Mouse (Mus musculus) ES-E14 (cell line): ENCODE results near the gene Fhit. TPM values are rescaled to one million over a fixed set of nuclear protein-coding genes. Genes with fewer than 3 reads are reported as not detected.
"Not testable (repeated sequence)": the region's sequence is repeated elsewhere in the genome, so short reads cannot be mapped to it uniquely, and the experiment has no call there.

Experiments
- DNase-seq: peaks from one replicate; pipeline ENCODE4 v3.0.0-alpha.2; 2013; ENCODE audit warnings: low read depth, low spot score
- H3K27ac ChIP-seq: 2 replicates; pipeline ENCODE4 v1.5.1; 2012; ENCODE audit warnings: low read depth, mild to moderate bottlenecking, low read length, moderate library complexity, mixed read lengths; ENCODE audit not compliant: poor library complexity, insufficient read depth, severe bottlenecking
- H3K36me3 ChIP-seq: 2 replicates; pipeline ENCODE4 v1.6.1; 2012; ENCODE audit warnings: mild to moderate bottlenecking, low read length, moderate library complexity, mixed read lengths; ENCODE audit not compliant: control insufficient read depth, poor library complexity, insufficient read depth, severe bottlenecking
- H3K4me1 ChIP-seq, 2 experiments: fragments of 150-350 bp in 1 of 2; sonication (generic) in 1 of 2; 2 replicates each; pipeline ENCODE4 v1.6.1; 2012; ENCODE audit warnings: low read length in 2 of 2, mild to moderate bottlenecking in 1 of 2, mixed read lengths in 1 of 2; ENCODE audit not compliant: control insufficient read depth in 2 of 2, insufficient read depth in 2 of 2, poor library complexity in 1 of 2
- H3K4me3 ChIP-seq, 2 experiments: fragments of 150-350 bp in 1 of 2; sonication (generic) in 1 of 2; 2 replicates each; pipeline ENCODE4 v1.5.1; 2012; ENCODE audit warnings: low read length in 2 of 2, low read depth in 1 of 2, mild to moderate bottlenecking in 1 of 2, mixed read lengths in 1 of 2; ENCODE audit not compliant: insufficient read depth in 1 of 2, poor library complexity in 1 of 2, severe bottlenecking in 1 of 2
- H3K9ac ChIP-seq: 2 replicates; pipeline ENCODE4 v1.6.1; 2012; ENCODE audit warnings: low read depth, mild to moderate bottlenecking, low read length, mixed read lengths; ENCODE audit not compliant: poor library complexity, insufficient read depth, severe bottlenecking
- H3K9me3 ChIP-seq: fragments of 150-350 bp; sonication (generic); 2 replicates; pipeline ENCODE4 v1.6.1; 2012; ENCODE audit warnings: low read depth, mild to moderate bottlenecking, low read length; ENCODE audit not compliant: control insufficient read depth, insufficient read depth
- CHD2 ChIP-seq: IDR thresholded peaks from 2 replicates; pipeline ENCODE4 v1.6.1; 2014; ENCODE audit warnings: mild to moderate bottlenecking, low read depth, low read length, inconsistent platforms
- HCFC1 ChIP-seq: IDR thresholded peaks from 2 replicates; pipeline ENCODE4 v1.6.1; 2012; ENCODE audit warnings: low read length, inconsistent platforms, borderline replicate concordance; ENCODE audit not compliant: insufficient read depth
- MAFK ChIP-seq: IDR thresholded peaks from 2 replicates; pipeline ENCODE4 v1.6.1; 2014; ENCODE audit warnings: mild to moderate bottlenecking, low read depth, low read length, inconsistent platforms; ENCODE audit not compliant: insufficient read depth
- ZC3H11A ChIP-seq: IDR thresholded peaks from 2 replicates; pipeline ENCODE4 v1.6.1; 2012; ENCODE audit warnings: low read depth, mild to moderate bottlenecking, inconsistent platforms, low read length, borderline replicate concordance
- ZNF384 ChIP-seq: IDR thresholded peaks from 2 replicates; pipeline ENCODE4 v1.6.1; 2012; ENCODE audit warnings: low read depth, low read length, inconsistent platforms
- in situ Hi-C, 2 experiments: fragments of 600-800 bp; cut with MboI; formaldehyde crosslinking; loops; one replicate each; pipeline ENCODE4 v1.15.1; 2025; ENCODE audit warnings: low sequenced_read_pairs in 2 of 2, inconsistent platforms in 1 of 2; ENCODE audit not compliant: unreplicated experiment in 2 of 2
- total RNA-seq: library from RNA; depleted of rRNA; stranded (reverse); fragments of 300-350 nt; gene quantifications from 2 replicates; pipeline ENCODE4 v1.2.3, GENCODE M21; 2012

Gene Fhit
- total RNA-seq, 1 experiment = 1.0 TPM

- TF ChIP-seq ZC3H11A (no peak), ZNF384 (no peak), HCFC1 (no peak), MAFK (no peak), CHD2 (no peak)
- no peaks in the 10 kb centered on the region for H3K9me3 ChIP-seq
- DNase-seq = no peak
- in situ Hi-C loops = no loop called here
- H3K36me3 ChIP-seq = no peaks in the 10 kb centered on the region
- no peak overlapping the region for H3K27ac ChIP-seq
- no peak overlapping the region for H3K4me3 ChIP-seq
- H3K9ac ChIP-seq = no peak overlapping the region
- no peaks in the 10 kb centered on the region for H3K4me1 ChIP-seq
Measured at GRCm38 (mm10) chr14:9896556-9896955, 1265.3 kb downstream of the Fhit start.

- no peaks in the 10 kb centered on the region for H3K4me1 ChIP-seq
Measured at GRCm38 (mm10) chr14:9852041-9852440, 1309.8 kb downstream of the Fhit start.

GRCm38 (mm10) chr14:9832290-9832689 is 1329.5 kb downstream of the Fhit start:
- Histone ChIP-seq H3K9ac (no peak overlapping the region), H3K4me1 (no peaks in the 10 kb centered on the region), H3K36me3 (no peaks in the 10 kb centered on the region), H3K27ac (no peak overlapping the region), H3K4me3 (no peak overlapping the region), H3K9me3 (no peaks in the 10 kb centered on the region)
- in situ Hi-C loops = no loop called here
- TF ChIP-seq HCFC1 (no peak), ZNF384 (no peak), ZC3H11A (no peak), MAFK (no peak), CHD2 (no peak)
- no peak for DNase-seq

More at GRCm38 (mm10) chr14:9852041-9852440, 1309.8 kb downstream of the Fhit start:
- in situ Hi-C loops = no loop called here
- H3K27ac ChIP-seq = no peak overlapping the region
- DNase-seq = no peak
- no peak overlapping the region for H3K9ac ChIP-seq
- H3K4me3 ChIP-seq = no peak overlapping the region
- no peak for TF ChIP-seq CHD2
- no peak for TF ChIP-seq ZNF384
- TF ChIP-seq HCFC1 = no peak
- TF ChIP-seq MAFK = no peak
- no peak for TF ChIP-seq ZC3H11A
- no peaks in the 10 kb centered on the region for H3K36me3 ChIP-seq
- no peaks in the 10 kb centered on the region for H3K9me3 ChIP-seq

GRCm38 (mm10) chr14:9828699-9829240 is 1333.1 kb downstream of the Fhit start:
- H3K9me3 ChIP-seq, DNase-seq, H3K4me3 ChIP-seq, H3K36me3 ChIP-seq, in situ Hi-C loops, H3K27ac ChIP-seq, H3K9ac ChIP-seq, H3K4me1 ChIP-seq: not testable (repeated sequence)

- Histone ChIP-seq H3K9me3 (no peaks in the 10 kb centered on the region), H3K4me3 (no peak overlapping the region), H3K4me1 (no peaks in the 10 kb centered on the region), H3K36me3 (no peaks in the 10 kb centered on the region), H3K27ac (no peak overlapping the region), H3K9ac (no peak overlapping the region)
- in situ Hi-C loops = no loop called here
- TF ChIP-seq ZC3H11A (no peak), MAFK (no peak), ZNF384 (no peak), CHD2 (no peak), HCFC1 (no peak)
- no peak for DNase-seq
Measured at GRCm38 (mm10) chr14:9815963-9816362, 1345.9 kb downstream of the Fhit start.
